Mouse (Mus musculus) NIH3T3 (cell line): ENCODE results near the gene Snx29.

ENCODE experiments used
- DNase-seq: peaks from one replicate; pipeline ENCODE4 v3.0.0-alpha.2; 2012; ENCODE audit warnings: low read depth

Snx29 gene

GRCm38 (mm10) chr16:11407932-11408620 lies 85.4 kb downstream of the Snx29 start:
- DNase-seq: no peak

GRCm38 (mm10) chr16:11408726-11409125 lies 86.0 kb downstream of the Snx29 start:
- DNase-seq: no peak

- DNase-seq: no peak
Measured at GRCm38 (mm10) chr16:11414631-11415030, 91.9 kb downstream of the Snx29 start.

- DNase-seq: peak; percentile 81
Measured at GRCm38 (mm10) chr16:11418183-11418588, 95.5 kb downstream of the Snx29 start.

GRCm38 (mm10) chr16:11420311-11421080 lies 97.8 kb downstream of the Snx29 start:
- peak; percentile 64 for DNase-seq

- DNase-seq: no peak
Measured at GRCm38 (mm10) chr16:11422165-11422564, 99.5 kb downstream of the Snx29 start.

- no peak for DNase-seq
Measured at GRCm38 (mm10) chr16:11422889-11423610, 100.3 kb downstream of the Snx29 start.

GRCm38 (mm10) chr16:11423611-11424297 lies 101.0 kb downstream of the Snx29 start:
- DNase-seq: peak; percentile 41

- DNase-seq: no peak
Measured at GRCm38 (mm10) chr16:11424568-11425145, 101.9 kb downstream of the Snx29 start.

- DNase-seq: peak; percentile 36
Measured at GRCm38 (mm10) chr16:11425279-11425678, 102.6 kb downstream of the Snx29 start.

- DNase-seq: no peak
Measured at GRCm38 (mm10) chr16:11426810-11427537, 104.3 kb downstream of the Snx29 start.

GRCm38 (mm10) chr16:11429784-11430183 lies 107.1 kb downstream of the Snx29 start:
- DNase-seq: peak; percentile 11

- DNase-seq: no peak
Measured at GRCm38 (mm10) chr16:11430520-11430919, 107.8 kb downstream of the Snx29 start.

GRCm38 (mm10) chr16:11433779-11434178 lies 111.1 kb downstream of the Snx29 start:
- no peak for DNase-seq

- DNase-seq: no peak
Measured at GRCm38 (mm10) chr16:11437641-11438040, 114.9 kb downstream of the Snx29 start.

- DNase-seq: no peak
Measured at GRCm38 (mm10) chr16:11439417-11439816, 116.7 kb downstream of the Snx29 start.

- DNase-seq: no peak
Measured at GRCm38 (mm10) chr16:11441616-11442015, 118.9 kb downstream of the Snx29 start.

GRCm38 (mm10) chr16:11442534-11442933 lies 119.8 kb downstream of the Snx29 start:
- DNase-seq: peak; percentile 48

GRCm38 (mm10) chr16:11444626-11445025 lies 121.9 kb downstream of the Snx29 start:
- peak; percentile 51 for DNase-seq

- no peak for DNase-seq
Measured at GRCm38 (mm10) chr16:11446977-11447376, 124.3 kb downstream of the Snx29 start.

- no peak for DNase-seq
Measured at GRCm38 (mm10) chr16:11447905-11448304, 125.2 kb downstream of the Snx29 start.
